Mouse (Mus musculus) limb, embryonic 15.5 days (tissue): ENCODE measurements around the gene Gpr157. TPM values are rescaled to one million over a fixed set of nuclear protein-coding genes. Genes with fewer than 3 reads are reported as not detected.
A peak's percentile ranks its signal among the peaks of the same experiment; 100 is the strongest.

ENCODE experiments used
- ATAC-seq: fragments of 200-750 bp; cut with Nextera tagmentation; 2 replicates; pipeline ENCODE4 v1.8.0; 2017; ENCODE audit warnings: low read depth, moderate TSS enrichment; ENCODE audit not compliant: insufficient number of reproducible peaks, low FRiP score, low TSS enrichment
- H3K27ac ChIP-seq: fragments of 300-500 bp; sonication (generic); 2 replicates; pipeline ENCODE4 v1.5.1; 2015; ENCODE audit warnings: moderate library complexity, mild to moderate bottlenecking, inconsistent platforms
- H3K27me3 ChIP-seq: fragments of 300-500 bp; sonication (generic); 2 replicates; pipeline ENCODE4 v1.6.1; 2015; ENCODE audit warnings: inconsistent platforms
- H3K36me3 ChIP-seq: fragments of 300-500 bp; sonication (generic); 2 replicates; pipeline ENCODE4 v1.6.1; 2015; ENCODE audit warnings: inconsistent platforms
- H3K4me1 ChIP-seq: fragments of 300-500 bp; sonication (generic); 2 replicates; pipeline ENCODE4 v1.6.1; 2015; ENCODE audit warnings: inconsistent platforms
- H3K4me2 ChIP-seq: fragments of 300-500 bp; sonication (generic); 2 replicates; pipeline ENCODE4 v1.6.1; 2015; ENCODE audit warnings: mild to moderate bottlenecking, inconsistent platforms
- H3K4me3 ChIP-seq: fragments of 300-500 bp; sonication (generic); 2 replicates; pipeline ENCODE4 v1.5.1; 2015; ENCODE audit warnings: mild to moderate bottlenecking, inconsistent platforms
- H3K9ac ChIP-seq: fragments of 300-500 bp; sonication (generic); 2 replicates; pipeline ENCODE4 v1.6.1; 2015; ENCODE audit warnings: inconsistent platforms
- H3K9me3 ChIP-seq: fragments of 300-500 bp; sonication (generic); 2 replicates; pipeline ENCODE4 v1.6.1; 2016; ENCODE audit warnings: inconsistent platforms
- WGBS: fragments of 180-500 bp; shearing (Covaris S2); methylation state at CpG from one replicate; pipeline ENCODE4 v1.1.7; 2015; 5-methylcytosine and 5-hydroxymethylcytosine counted together
- polyA plus RNA-seq: library from polyadenylated mRNA; unstranded; fragments of >200 nt; fragmentation: Nextera tagmentation; extraction: Ambion mirVana; gene quantifications from 2 replicates; pipeline ENCODE4 v1.2.1, GENCODE M21; 2015

The Gpr157 gene
- polyA plus RNA-seq, 1 experiment from 2014 or later, result 1.4 TPM

DNA sequence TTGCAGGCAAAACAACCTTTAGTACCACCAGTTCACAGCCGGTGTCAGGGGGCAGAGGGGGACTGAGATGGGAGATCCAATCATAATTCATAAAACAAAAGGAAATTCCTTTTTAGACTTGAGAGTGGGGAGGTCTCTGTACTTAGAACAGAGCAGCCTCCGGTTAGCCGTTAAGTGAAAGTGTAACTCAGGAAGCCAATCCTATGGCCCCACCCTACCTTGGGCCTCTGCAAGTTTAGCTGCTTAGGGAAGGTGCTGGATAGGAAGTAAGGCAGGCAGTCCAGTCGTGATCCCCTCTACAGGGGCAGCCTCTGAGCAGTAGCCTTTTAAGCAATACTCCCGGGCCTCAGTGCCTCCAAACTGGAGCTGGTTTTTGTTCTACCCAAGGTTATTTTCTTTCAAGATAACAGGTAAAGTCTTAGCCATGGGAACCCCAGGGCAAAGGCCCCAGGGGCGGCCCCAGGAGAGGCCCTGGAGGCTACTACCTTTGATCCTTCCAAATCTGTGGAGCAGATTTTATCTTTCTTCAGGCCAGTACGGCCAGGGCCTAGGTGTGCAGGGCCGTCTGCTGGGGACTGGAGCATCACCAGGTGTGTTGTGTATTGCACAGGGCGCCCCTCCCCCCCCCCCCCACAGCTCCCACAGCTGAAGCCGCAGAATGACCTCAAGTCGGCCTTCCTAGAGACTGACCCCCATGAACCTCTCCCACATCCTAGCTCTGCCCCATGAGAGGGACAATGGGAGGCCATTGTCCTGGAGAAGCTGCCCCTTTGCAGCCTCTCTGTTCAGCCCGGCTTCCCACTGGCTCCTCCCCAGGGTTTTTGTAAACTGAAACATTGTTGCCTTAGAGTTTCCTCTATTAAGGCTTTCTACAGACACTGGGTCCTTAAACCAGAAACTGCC is 6.6 kb downstream of the Gpr157 start:
- H3K4me3 ChIP-seq, result no peak overlapping the region
- peak overlapping the region; percentile 38 for H3K27ac ChIP-seq
- H3K36me3 ChIP-seq, result no peaks in the 10 kb centered on the region
- no peak overlapping the region for H3K9ac ChIP-seq
- H3K9me3 ChIP-seq, result no peaks in the 10 kb centered on the region
- no peak overlapping the region for H3K4me2 ChIP-seq
- H3K4me1 ChIP-seq, result peaks cover 34% of the 10 kb centered on the region
- H3K27me3 ChIP-seq, result no peaks in the 10 kb centered on the region
- no peak for ATAC-seq
- WGBS, result 49% methylated on average over 12 of the region's 12 CpGs

DNA sequence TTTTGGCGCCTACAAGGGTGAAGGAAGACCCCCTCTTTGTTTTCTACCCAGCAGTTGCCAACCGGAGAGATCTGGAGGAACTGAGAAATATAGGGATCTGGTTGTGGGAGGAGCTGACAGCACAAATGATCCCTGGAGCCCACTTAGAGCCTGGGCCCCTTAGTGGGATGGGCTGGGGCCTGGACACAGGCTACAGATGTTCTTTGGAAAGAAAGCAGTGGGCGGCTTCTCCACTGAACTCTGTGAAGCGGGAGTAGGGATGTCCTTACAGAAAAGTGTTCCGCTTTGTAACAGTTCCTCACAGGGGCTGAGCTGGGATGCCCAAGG is 7.3 kb downstream of the Gpr157 start:
- Histone ChIP-seq H3K9me3 (no peaks in the 10 kb centered on the region), H3K27me3 (peaks cover 2% of the 10 kb centered on the region; the same call in 1 of the 2 replicates), H3K4me1 (peaks cover 28% of the 10 kb centered on the region), H3K27ac (peak overlapping the region; percentile 38), H3K36me3 (no peaks in the 10 kb centered on the region), H3K9ac (no peak overlapping the region), H3K4me3 (no peak overlapping the region), H3K4me2 (no peak overlapping the region)
- WGBS, result 46% methylated on average over 5 of the region's 5 CpGs
- ATAC-seq, result no peak

DNA sequence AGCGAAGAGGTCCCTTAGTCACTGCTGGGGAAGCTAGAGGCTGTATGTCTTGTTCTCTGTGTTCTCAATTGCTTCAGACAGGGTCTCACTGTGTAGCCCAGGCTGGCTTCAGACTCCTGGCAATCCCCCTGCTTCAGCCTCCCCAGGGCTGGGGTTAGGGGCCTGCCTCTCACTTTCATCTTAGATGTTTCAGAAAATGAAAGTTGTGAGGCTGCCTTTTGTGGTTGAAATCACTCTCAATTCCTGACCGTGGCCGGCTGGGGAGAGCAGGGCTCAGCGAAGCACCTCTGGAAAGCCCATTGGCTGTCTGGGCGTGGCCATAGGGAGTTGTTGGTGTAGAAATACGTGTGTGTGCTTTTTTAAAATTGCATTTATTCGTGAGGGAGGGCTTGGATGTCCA is 9.1 kb downstream of the Gpr157 start:
- 73% methylated on average over 7 of the region's 7 CpGs for WGBS
- peaks cover 9% of the 10 kb centered on the region; the same call in 1 of the 2 replicates for H3K27me3 ChIP-seq
- H3K4me1 ChIP-seq, result peaks cover 26% of the 10 kb centered on the region
- no peak overlapping the region for H3K4me3 ChIP-seq
- no peak overlapping the region for H3K9ac ChIP-seq
- H3K27ac ChIP-seq, result no peak overlapping the region
- no peaks in the 10 kb centered on the region for H3K9me3 ChIP-seq
- no peak overlapping the region for H3K4me2 ChIP-seq
- ATAC-seq, result no peak
- no peaks in the 10 kb centered on the region for H3K36me3 ChIP-seq

DNA sequence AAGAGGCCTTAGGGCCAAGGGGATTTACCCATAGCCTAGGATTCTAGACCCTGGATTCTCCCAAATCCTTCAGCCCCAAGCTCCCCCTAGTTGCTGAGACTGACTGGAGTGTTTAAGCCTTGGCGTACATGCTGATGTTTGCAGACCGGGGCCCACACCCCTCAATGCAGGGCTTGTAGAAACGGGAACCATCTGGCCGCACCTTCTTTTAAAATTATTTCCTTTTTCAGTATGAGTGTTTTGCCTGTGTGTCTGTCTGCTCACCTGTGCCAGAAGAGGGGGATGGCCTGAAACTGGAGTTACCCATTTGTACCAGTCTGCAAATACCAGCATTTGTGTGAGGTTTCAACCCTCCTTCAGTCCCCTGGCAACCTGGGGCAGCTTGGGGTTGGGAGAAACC is 10.7 kb downstream of the Gpr157 start:
- H3K36me3 ChIP-seq, result peaks cover 7% of the 10 kb centered on the region; the same call in 1 of the 2 replicates

DNA sequence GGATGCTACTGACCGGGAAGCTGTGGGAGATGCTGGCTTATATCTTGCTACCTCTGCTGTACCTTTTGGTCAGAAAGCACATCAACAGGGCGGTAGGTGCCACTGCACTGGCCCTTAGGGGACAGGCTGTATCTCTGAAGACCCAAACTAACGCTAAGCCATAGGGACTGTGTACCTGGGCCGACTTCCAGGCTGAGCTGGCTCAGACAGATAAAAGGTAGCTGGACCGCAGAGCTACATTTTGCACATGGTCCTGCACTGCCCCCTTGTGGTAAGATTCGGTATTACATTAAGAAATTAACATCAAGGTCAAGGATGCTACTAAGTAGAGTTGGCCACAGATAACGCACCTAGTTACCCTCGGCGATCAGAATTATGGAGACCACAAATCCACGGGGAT is 11.7 kb downstream of the Gpr157 start:
- 19% methylated on average over 10 of the region's 10 CpGs for whole genome bisulfite sequencing
- H3K4me1 ChIP-seq, result peaks cover 22% of the 10 kb centered on the region
- no peak overlapping the region for H3K9ac ChIP-seq
- H3K9me3 ChIP-seq, result no peaks in the 10 kb centered on the region
- H3K27ac ChIP-seq, result no peak overlapping the region
- H3K4me2 ChIP-seq, result no peak overlapping the region
- H3K36me3 ChIP-seq, result peaks cover 12% of the 10 kb centered on the region; the same call in 1 of the 2 replicates
- no peak overlapping the region for H3K4me3 ChIP-seq
- H3K27me3 ChIP-seq, result peaks cover 9% of the 10 kb centered on the region; the same call in 1 of the 2 replicates
- no peak for ATAC-seq

More for the DNA sequence above, 10.7 kb downstream of the Gpr157 start:
- no peak for ATAC-seq
- Histone ChIP-seq H3K9me3 (no peaks in the 10 kb centered on the region), H3K27ac (no peak overlapping the region), H3K4me2 (no peak overlapping the region), H3K9ac (no peak overlapping the region), H3K4me1 (peaks cover 26% of the 10 kb centered on the region), H3K4me3 (no peak overlapping the region), H3K27me3 (peaks cover 9% of the 10 kb centered on the region; the same call in 1 of the 2 replicates)
- WGBS, result 54% methylated on average over 4 of the region's 4 CpGs

DNA sequence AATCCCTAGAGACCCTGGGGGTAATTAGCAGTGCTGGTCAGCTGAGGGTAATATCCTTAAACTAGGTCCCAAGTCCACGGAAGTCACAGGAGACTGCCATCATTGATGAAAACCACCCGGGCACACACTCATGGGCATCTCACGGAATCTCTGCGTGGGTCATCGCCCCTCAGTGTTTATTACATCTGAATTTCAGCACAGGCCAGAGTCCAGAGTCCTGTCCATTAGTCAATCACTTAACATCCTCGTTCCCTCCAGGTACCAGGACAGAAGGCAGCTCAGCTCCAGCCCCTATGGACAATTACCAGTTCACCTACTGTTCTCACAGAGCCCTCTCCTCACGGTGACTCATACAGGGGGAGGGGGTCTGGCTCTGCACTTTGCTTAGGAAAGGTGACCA is 15.7 kb downstream of the Gpr157 start:
- Histone ChIP-seq H3K27me3 (peaks cover 9% of the 10 kb centered on the region; the same call in 1 of the 2 replicates), H3K4me3 (no peak overlapping the region), H3K36me3 (peaks cover 12% of the 10 kb centered on the region; the same call in 1 of the 2 replicates), H3K4me2 (no peak overlapping the region), H3K9ac (no peak overlapping the region), H3K4me1 (peaks cover 5% of the 10 kb centered on the region; the same call in 1 of the 2 replicates), H3K9me3 (no peaks in the 10 kb centered on the region), H3K27ac (no peak overlapping the region)
- no peak for ATAC-seq
- 85% methylated on average over 7 of the region's 7 CpGs for WGBS

DNA sequence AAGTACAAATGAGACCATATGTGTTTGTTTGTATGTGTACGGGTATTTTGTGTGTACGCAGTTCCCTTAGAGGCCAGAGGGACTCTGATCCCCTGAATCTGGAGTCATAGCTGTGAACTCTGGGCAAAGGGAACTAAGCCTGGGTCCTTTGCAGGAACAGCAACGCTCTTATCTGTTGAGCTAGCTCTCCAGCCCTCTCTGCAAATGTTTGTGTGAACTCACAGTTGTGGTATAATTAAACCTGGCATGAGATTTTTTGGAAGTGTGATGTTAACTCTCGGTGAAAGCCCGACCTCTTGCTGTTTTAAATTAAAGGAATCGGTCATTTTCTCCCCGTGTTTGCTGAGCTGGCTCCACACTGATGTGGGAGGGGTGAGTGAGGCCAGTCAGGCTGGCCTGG is 18.5 kb downstream of the Gpr157 start:
- Histone ChIP-seq H3K9ac (no peak overlapping the region), H3K4me3 (no peak overlapping the region), H3K4me2 (no peak overlapping the region), H3K36me3 (peaks cover 12% of the 10 kb centered on the region; the same call in 1 of the 2 replicates), H3K4me1 (0 out of 2 replicates have a peak, but pooled peaks cover 2% of the 10 kb centered on the region), H3K27me3 (no peaks in the 10 kb centered on the region), H3K27ac (no peak overlapping the region), H3K9me3 (no peaks in the 10 kb centered on the region)
- ATAC-seq, result no peak
- WGBS, result 42% methylated on average over 7 of the region's 7 CpGs

DNA sequence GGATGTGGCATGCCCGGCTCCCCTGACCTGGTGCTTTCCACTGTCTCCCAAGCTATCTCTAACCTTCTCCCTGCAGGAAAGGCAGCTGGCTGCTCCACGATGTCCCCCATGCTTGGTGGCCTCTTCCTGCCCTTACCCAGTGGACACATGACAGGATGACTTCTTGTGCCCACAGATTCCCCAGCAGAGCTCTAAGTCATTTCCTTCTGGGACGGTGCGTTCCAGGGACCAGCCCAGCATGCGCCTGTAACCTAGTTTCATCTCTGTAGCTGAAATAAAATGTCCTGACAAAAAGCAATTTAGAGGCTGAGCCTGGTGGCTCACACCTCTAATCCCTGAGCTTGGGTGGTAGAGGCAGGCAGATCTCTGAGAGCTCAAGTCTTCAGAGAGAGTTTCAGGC is 19.5 kb downstream of the Gpr157 start:
- no peak overlapping the region for H3K4me2 ChIP-seq
- 70% methylated on average over 5 of the region's 5 CpGs for WGBS
- no peak overlapping the region for H3K27ac ChIP-seq
- H3K9me3 ChIP-seq, result no peaks in the 10 kb centered on the region
- no peak for ATAC-seq
- H3K4me1 ChIP-seq, result 0 out of 2 replicates have a peak, but pooled peaks cover 2% of the 10 kb centered on the region
- H3K4me3 ChIP-seq, result no peak overlapping the region
- peaks cover 12% of the 10 kb centered on the region; the same call in 1 of the 2 replicates for H3K36me3 ChIP-seq
- no peaks in the 10 kb centered on the region for H3K27me3 ChIP-seq
- H3K9ac ChIP-seq, result no peak overlapping the region

DNA sequence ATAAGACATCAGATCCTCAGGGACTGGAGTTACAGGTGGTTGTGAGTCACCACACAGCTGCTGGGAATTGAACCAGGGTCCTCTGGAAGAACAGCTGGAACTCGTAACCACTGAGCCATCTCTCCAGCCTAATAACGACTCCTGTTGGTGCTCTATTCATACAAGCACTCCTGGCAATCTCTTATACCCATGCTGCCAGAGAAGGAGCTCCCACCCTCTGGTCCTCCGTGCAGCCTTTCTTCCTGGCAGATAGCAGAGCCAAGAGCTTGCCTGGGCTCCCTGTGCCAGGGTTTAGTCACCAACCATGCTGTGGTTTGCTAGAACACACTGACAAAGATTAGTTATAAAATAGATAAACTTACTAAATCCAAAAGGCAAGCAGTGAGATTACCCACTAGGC is 22.5 kb downstream of the Gpr157 start:
- H3K27me3 ChIP-seq, result no peaks in the 10 kb centered on the region

DNA sequence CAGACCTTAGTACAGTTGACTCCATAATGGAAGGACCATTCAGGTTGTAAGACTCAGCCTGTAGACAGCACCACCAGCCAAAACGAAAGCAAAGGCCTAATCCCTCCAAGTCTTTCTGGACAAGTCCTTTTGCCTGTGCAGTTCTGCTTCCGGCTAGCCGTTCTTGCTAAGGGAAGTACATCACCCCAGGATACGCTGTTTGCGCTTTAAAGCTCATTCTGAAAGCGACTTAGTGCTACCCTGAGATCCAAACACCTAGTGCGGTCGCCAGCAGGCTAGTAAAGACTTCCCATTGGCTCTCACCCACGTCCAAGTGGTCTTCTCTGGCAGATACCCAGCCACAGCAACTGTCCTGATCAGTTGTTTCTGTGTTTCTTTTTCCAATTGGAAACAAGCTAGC is 23.2 kb downstream of the Gpr157 start:
- no peak overlapping the region for H3K4me2 ChIP-seq
- H3K36me3 ChIP-seq, result no peaks in the 10 kb centered on the region
- no peaks in the 10 kb centered on the region for H3K9me3 ChIP-seq
- no peak overlapping the region for H3K27ac ChIP-seq
- WGBS, result 72% methylated on average over 9 of the region's 9 CpGs
- 0 out of 2 replicates have a peak, but pooled peaks cover 2% of the 10 kb centered on the region for H3K4me1 ChIP-seq
- no peak overlapping the region for H3K9ac ChIP-seq
- H3K27me3 ChIP-seq, result no peaks in the 10 kb centered on the region
- H3K4me3 ChIP-seq, result no peak overlapping the region
- no peak for ATAC-seq

More for the DNA sequence above, 22.5 kb downstream of the Gpr157 start:
- Histone ChIP-seq H3K9ac (no peak overlapping the region), H3K9me3 (no peaks in the 10 kb centered on the region), H3K36me3 (no peaks in the 10 kb centered on the region), H3K4me3 (no peak overlapping the region), H3K27ac (no peak overlapping the region), H3K4me2 (no peak overlapping the region), H3K4me1 (0 out of 2 replicates have a peak, but pooled peaks cover 2% of the 10 kb centered on the region)
- WGBS, result 53% methylated on average over 3 of the region's 3 CpGs
- ATAC-seq, result no peak

DNA sequence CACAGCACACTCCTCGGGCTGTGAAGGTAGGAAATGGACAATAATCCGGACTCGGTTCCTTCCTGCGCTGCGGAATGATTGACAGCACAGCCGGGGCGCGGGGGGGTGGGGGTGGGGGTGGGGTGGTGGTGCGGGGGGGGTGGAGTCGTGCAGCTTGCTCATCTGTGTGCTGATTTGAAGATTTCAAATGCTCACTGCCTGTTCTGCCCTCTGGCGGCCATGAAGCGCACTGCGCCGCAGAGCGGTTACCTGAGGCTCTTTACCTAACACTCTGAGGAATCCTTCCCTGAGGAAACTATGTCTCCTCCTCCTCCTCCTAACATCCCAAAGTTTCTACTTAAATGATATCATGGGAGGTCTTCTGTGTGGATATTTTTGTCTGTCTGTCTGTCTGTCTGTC is 25.7 kb downstream of the Gpr157 start:
- H3K9me3 ChIP-seq, result no peaks in the 10 kb centered on the region
- no peak for ATAC-seq
- no peaks in the 10 kb centered on the region for H3K36me3 ChIP-seq
- no peak overlapping the region for H3K4me3 ChIP-seq
- H3K9ac ChIP-seq, result no peak overlapping the region
- H3K4me1 ChIP-seq, result 0 out of 2 replicates have a peak, but pooled peaks cover 2% of the 10 kb centered on the region
- WGBS, result 6% methylated on average over 15 of the region's 15 CpGs
- 0 out of 2 replicates have a peak overlapping the region, but pooled peaks have one; percentile 10 for H3K4me2 ChIP-seq
- no peaks in the 10 kb centered on the region for H3K27me3 ChIP-seq
- H3K27ac ChIP-seq, result no peak overlapping the region

DNA sequence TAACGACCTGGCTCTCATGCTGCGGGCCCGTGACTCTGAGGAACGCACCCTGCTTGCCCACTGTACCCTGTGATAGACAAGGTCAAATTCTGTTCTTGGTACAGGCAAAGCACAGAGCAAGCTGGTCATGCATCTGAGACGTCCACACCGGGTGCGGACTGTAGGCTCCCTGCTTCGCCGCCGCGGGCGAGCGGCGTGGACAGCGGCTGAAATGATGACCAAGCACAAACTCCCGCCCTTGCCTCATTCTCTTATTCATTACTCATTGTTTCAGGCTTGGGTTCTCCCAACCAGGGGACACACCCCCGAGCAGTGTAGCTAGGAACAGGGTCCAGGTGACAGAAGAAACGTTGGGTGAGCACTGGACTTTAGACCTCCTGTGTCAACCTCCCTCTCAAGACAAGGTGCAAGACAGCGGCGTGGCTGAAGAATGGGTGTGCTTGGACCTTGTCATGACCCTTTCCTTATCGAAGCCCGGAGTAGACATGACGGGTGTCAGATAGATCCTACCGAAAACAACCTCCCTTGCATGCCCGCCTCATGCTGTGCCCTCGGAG is 27.4 kb downstream of the Gpr157 start:
- no peaks in the 10 kb centered on the region for H3K36me3 ChIP-seq
- 92% methylated on average over 26 of the region's 26 CpGs for WGBS
- no peak overlapping the region for H3K27ac ChIP-seq
- no peak for ATAC-seq
- H3K9me3 ChIP-seq, result no peaks in the 10 kb centered on the region
- H3K9ac ChIP-seq, result no peak overlapping the region
- peaks cover 9% of the 10 kb centered on the region for H3K4me1 ChIP-seq
- H3K4me2 ChIP-seq, result no peak overlapping the region
- no peaks in the 10 kb centered on the region for H3K27me3 ChIP-seq
- H3K4me3 ChIP-seq, result no peak overlapping the region
